Mouse (Mus musculus) bone marrow, adult 2 months (tissue): Measurements from ENCODE around the gene Cirbp. TPM values are rescaled to one million over a fixed set of nuclear protein-coding genes. Genes with fewer than 3 reads are reported as not detected.

ENCODE experiments used
- H3K27ac ChIP-seq: fragments of 200-500 bp; 2 replicates; pipeline ENCODE4 v1.5.1; 2012; ENCODE audit warnings: low read depth, mild to moderate bottlenecking, control low read depth, inconsistent platforms, low read length; ENCODE audit not compliant: control insufficient read depth, poor library complexity, insufficient read depth
- H3K4me1 ChIP-seq: fragments of 200-500 bp; 2 replicates; pipeline ENCODE4 v1.6.1; 2011; ENCODE audit warnings: low read length; ENCODE audit not compliant: control insufficient read depth, insufficient read depth
- H3K4me3 ChIP-seq: fragments of 200-500 bp; replicated peaks from 2 replicates; pipeline ENCODE3; 2011; ENCODE audit warnings: mild to moderate bottlenecking, low read depth, low read length, control low read depth; ENCODE audit not compliant: control insufficient read depth
- CTCF ChIP-seq: fragments of 200-500 bp; IDR thresholded peaks from 2 replicates; pipeline ENCODE4 v1.5.1; 2011; ENCODE audit warnings: low read length, control low read depth; ENCODE audit not compliant: control insufficient read depth, insufficient read depth
- POLR2A ChIP-seq: fragments of 200-500 bp; IDR thresholded peaks from 2 replicates; pipeline ENCODE4 v1.6.1; 2011; ENCODE audit warnings: low read depth, mild to moderate bottlenecking, control low read depth, low read length, borderline replicate concordance; ENCODE audit not compliant: control insufficient read depth
- WGBS: fragments of 180-500 bp; shearing (Covaris S2); methylation state at CpG from one replicate; pipeline ENCODE4 v1.1.7; 2018; 5-methylcytosine and 5-hydroxymethylcytosine counted together
- polyA plus RNA-seq: library from polyadenylated mRNA; stranded (reverse); fragments of >200 nt; gene quantifications from 2 replicates; pipeline ENCODE4 v1.2.4, GENCODE M21; 2011; ENCODE audit warnings: low replicate concordance; ENCODE audit not compliant: missing spikeins, insufficient read depth, insufficient read length

Gene Cirbp
- polyA plus RNA-seq, 1 experiment = 277 TPM

DNA sequence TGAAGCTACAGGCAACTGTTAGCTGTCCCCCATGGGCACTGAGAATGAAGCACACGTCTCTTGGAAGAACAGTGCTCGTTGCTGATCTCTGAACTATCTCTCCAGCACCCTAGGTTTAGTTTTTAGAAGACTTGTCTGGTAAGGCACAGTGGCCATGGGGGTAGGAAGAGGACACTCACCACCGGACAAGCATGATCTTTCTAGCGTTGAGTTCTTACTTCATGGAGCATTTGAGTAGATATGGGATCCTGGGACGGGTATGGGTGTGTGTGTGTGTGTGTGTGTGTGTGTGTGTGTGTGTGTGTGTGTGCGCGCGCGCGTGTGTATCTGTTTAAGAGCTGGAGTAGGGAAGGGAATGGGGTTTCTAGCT lies 25.1 kb upstream of the Cirbp start, which contains the start of gene Cbarp:
Gene Cbarp, minus strand, starts transcription at position 170 of the 370 bp plus-strand sequence.
- WGBS = 84% methylated on average over 10 of the region's 10 CpGs
- no peak for TF ChIP-seq CTCF
- no peak for TF ChIP-seq POLR2A
- H3K27ac ChIP-seq = peak within 1 kb of the TSS; percentile 43
- H3K4me3 ChIP-seq = peak within 1 kb of the TSS; percentile 47
- H3K4me1 ChIP-seq = peaks cover 5% of the 10 kb centered on the region; the same call in 1 of the 2 replicates

GRCm38 (mm10) chr10:80141243-80141642 lies 24.5 kb upstream of the Cirbp start:
- TF ChIP-seq POLR2A = peak; percentile 48; the same call in 1 of the 2 replicates
- TF ChIP-seq CTCF = peak; percentile 83
- Histone ChIP-seq H3K27ac (peak overlapping the region; percentile 43), H3K4me1 (peaks cover 6% of the 10 kb centered on the region; the same call in 1 of the 2 replicates), H3K4me3 (peak overlapping the region; percentile 47)
- WGBS = under 1% methylated on average over 29 of the region's 29 CpGs

DNA sequence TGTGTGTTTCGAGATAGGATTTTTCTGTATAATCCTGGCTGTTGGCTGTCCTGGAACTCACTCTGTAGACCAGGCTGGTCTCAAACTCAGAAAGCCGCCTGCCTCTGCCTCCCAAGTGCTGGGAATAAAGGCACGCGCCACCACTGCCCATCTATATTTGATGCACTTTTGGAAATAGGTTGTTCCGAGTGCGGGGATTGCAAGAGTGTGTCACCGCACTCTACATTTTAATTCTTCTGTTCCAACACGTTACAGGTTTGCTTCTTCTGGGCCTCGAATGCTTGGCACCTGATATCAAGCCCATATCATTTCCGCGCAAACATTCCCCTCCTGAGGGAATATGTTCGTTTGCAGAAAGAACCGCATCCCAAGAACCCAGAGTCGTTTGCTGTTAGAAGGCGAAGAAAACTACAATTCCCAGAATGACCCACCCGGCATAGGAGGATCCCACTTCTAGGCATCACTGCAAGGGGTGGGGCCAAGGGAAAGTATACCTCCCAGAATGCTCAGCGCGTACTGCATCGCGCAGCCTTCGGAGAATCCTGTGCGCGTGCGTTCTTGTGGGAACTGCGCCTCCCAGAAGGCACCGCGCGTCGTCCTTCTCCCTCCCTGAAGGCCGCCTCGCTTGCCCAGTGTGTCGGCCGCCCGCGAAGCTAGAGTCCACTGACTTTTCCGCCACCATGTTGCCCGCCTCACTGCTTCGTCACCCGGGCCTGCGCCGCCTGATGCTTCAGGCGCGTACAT lies 23.8 kb upstream of the Cirbp start:
- H3K4me1 ChIP-seq = peaks cover 9% of the 10 kb centered on the region; the same call in 1 of the 2 replicates
- H3K27ac ChIP-seq = peak overlapping the region; percentile 90
- TF ChIP-seq CTCF = peak; percentile 1; the same call in 1 of the 2 replicates
- peak; percentile 81; the same call in 1 of the 2 replicates for TF ChIP-seq POLR2A
- peak overlapping the region; percentile 77 for H3K4me3 ChIP-seq
- under 1% methylated on average over 43 of the region's 43 CpGs for WGBS

DNA sequence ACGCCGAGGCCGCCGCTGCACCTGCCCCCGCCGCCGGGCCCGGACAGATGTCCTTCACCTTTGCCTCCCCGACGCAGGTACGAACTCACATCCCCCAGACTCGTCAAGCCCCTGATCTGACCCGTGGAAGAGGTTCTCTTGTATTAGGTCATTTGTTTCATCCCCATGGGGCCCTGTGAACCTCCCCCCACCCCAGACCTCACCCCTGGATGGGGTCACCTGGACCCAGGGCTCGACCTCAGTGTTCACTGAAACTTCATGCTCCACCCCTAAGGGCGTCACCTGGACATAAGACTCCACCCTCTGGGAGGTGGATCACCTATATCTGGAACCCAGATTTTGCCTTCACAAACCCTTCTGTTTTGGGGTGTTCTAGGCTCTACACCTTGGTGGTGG lies 23.3 kb upstream of the Cirbp start:
- WGBS = under 1% methylated on average over 15 of the region's 15 CpGs
- peak overlapping the region; percentile 90 for H3K27ac ChIP-seq
- H3K4me3 ChIP-seq = peak overlapping the region; percentile 77
- H3K4me1 ChIP-seq = peaks cover 9% of the 10 kb centered on the region; the same call in 1 of the 2 replicates
- TF ChIP-seq CTCF (no peak), POLR2A (no peak)

- 94% methylated on average over 7 of the region's 7 CpGs for WGBS
- TF ChIP-seq CTCF (no peak), POLR2A (no peak)
- H3K4me1 ChIP-seq = peaks cover 5% of the 10 kb centered on the region; the same call in 1 of the 2 replicates
- peak overlapping the region; percentile 0 for H3K4me3 ChIP-seq
- H3K27ac ChIP-seq = no peak overlapping the region
Measured at GRCm38 (mm10) chr10:80143664-80144063, 22.1 kb upstream of the Cirbp start.

DNA sequence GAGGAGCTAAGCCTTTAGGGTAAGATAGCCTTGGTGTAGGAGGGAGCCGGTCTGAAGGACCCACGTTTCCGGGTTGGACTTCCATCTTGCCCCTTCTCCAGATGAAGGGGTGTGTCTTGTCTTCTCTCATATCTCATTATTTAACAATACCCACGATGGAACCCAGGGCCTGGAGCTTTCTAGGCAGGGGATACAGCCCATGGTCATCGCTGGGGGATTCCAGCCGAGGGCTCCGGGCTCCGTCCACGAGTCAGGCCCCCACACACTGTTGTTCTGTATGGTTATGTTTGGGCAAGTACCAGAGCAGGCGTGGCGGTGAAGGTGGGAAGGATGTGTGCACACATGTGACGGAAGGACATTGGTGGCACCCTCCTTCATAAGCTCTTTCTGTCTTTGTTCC lies 21.6 kb upstream of the Cirbp start:
- no peak overlapping the region for H3K4me3 ChIP-seq
- peaks cover 4% of the 10 kb centered on the region; the same call in 1 of the 2 replicates for H3K4me1 ChIP-seq
- no peak overlapping the region for H3K27ac ChIP-seq
- TF ChIP-seq POLR2A = no peak
- WGBS = 93% methylated on average over 12 of the region's 12 CpGs

- Histone ChIP-seq H3K4me1 (peaks cover 4% of the 10 kb centered on the region; the same call in 1 of the 2 replicates), H3K4me3 (no peak overlapping the region), H3K27ac (peak overlapping the region; percentile 50)
- TF ChIP-seq CTCF (peak; percentile 96), POLR2A (0 out of 2 replicates have a peak, but pooled peaks have one; percentile 27)
- 73% methylated on average over 20 of the region's 20 CpGs for WGBS
Measured at GRCm38 (mm10) chr10:80144864-80145838, 20.6 kb upstream of the Cirbp start.

DNA sequence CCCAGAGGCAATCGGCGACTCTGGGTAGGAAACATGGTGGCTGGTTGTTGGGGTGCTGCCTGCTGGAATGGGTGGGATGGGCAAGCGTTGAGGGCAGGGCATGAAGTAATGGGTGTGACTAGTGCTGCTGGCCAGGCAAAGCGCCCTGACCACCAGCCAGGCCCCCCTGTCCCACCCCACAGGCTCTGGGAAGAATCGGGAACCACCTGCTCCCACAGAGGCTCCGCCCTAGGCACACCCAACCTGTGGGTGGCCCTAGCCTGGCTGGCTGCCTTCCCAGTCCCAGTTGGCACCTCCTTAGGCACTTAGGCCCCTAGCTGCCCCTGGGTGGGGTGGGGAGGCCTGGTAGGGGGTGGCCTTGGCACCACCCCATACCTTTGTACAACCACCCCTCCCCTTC lies 19.9 kb upstream of the Cirbp start:
- Histone ChIP-seq H3K27ac (peak overlapping the region; percentile 50), H3K4me3 (no peak overlapping the region), H3K4me1 (peaks cover 4% of the 10 kb centered on the region; the same call in 1 of the 2 replicates)
- TF ChIP-seq CTCF (no peak), POLR2A (no peak)
- WGBS = 51% methylated on average over 6 of the region's 6 CpGs
